Mouse (Mus musculus) myocyte (in vitro differentiated cells): ENCODE data around the gene Abcb8.

Experiments used
- MAX ChIP-seq: IDR thresholded peaks from one replicate; pipeline ENCODE4 v1.6.1; 2011; ENCODE audit warnings: low read depth, mild to moderate bottlenecking, control low read depth
- MYOD1 ChIP-seq, 3 experiments: IDR thresholded peaks; one replicate each; pipeline ENCODE4 v1.6.1; 2011; ENCODE audit warnings: control low read depth in 2 of 3, low read depth in 2 of 3, mild to moderate bottlenecking in 2 of 3, moderate library complexity in 1 of 3; ENCODE audit not compliant: insufficient read length in 2 of 3, control insufficient read depth in 1 of 3
- POLR2A ChIP-seq: IDR thresholded peaks from one replicate; pipeline ENCODE4 v1.6.1; 2011; ENCODE audit warnings: low read depth, mild to moderate bottlenecking, control low read depth, moderate library complexity; ENCODE audit not compliant: insufficient read length
- POLR2AphosphoS2 ChIP-seq: IDR thresholded peaks from one replicate; pipeline ENCODE4 v1.6.1; 2011; ENCODE audit warnings: low read depth, control low read depth; ENCODE audit not compliant: insufficient read length

DNA sequence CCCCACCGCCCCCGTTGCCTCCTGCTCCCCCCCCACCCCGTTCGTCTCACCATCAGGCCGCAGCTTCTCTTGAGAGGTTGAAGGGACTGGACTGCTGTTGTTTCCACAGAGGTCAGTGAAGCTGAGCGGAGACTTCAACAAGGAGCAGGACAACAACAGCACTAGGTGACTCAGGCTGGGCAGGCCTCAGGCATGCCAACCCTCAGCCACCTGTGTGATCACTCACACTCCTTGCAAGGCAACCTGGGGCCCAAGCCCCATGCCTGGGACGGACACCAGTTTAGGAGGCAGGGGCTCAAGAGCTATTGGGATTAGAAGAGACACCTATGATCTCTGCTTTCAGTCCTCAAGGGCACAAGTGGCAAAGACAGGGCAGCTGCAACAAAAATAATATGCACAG lies 1.6 kb upstream of the Abcb8 start, which contains the start of gene Atg9b:
- TF ChIP-seq POLR2AphosphoS2 (no peak), POLR2A (no peak), MYOD1 (IDR thresholded peaks at IDR 0.05; ENCODE audit: control insufficient read depth in 1 of 3, insufficient read length in 2 of 3, low read depth in 2 of 3) (peak in 1 of 3 experiments; percentile 66), MAX (no peak)
